Mouse (Mus musculus): Measurements from ENCODE around the gene A430078G23Rik.

DNA sequence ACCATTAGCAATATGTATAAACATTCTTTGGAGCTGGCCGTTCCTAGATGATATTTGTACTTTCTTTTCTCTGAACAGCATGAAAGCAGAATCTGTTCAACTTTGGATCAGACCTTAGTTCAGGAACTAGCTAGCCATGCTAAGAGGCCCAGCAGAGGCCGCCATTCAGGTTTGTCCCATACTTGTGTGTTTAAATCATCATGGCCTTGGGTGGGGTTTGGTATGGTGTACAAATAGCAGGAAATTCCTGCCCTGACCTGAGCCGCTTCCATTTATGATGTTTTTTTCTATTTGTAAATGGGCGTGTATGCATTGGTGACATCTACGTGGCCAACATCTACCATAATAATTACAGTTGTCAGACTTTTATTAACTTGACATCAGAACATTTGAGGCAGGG, 72.0 kb downstream of the A430078G23Rik start:
- TF ChIP-seq CHD2 (IDR thresholded peaks at IDR 0.05; ENCODE audit: low read depth, low read length) (no peak), ZNF384 (IDR thresholded peaks at IDR 0.05; ENCODE audit: low read depth, low read length) (no peak), HCFC1 (IDR thresholded peaks at IDR 0.05; ENCODE audit: borderline replicate concordance, insufficient read depth, low read length) (no peak)

Measured in ES-E14 (cell line).